Mouse (Mus musculus) mature B cell (primary cell): ENCODE results near the gene Zfp593.

Experiments used
- in situ Hi-C: fragments of 300-500 bp; cut with MboI; formaldehyde crosslinking; loops from 2 replicates; pipeline ENCODE4 v1.14.3; 2019

Zfp593 gene

GRCm38 (mm10) chr4:134234876-134235275 is 10.5 kb downstream of the Zfp593 start:
- in situ Hi-C loops = no loop called here

- in situ Hi-C loops = no loop called here
These were observed 15.0 kb downstream of the Zfp593 start for GRCm38 (mm10) chr4:134230431-134230830.

- in situ Hi-C loops = no loop called here
These were observed 18.2 kb downstream of the Zfp593 start, which contains the start of gene Catsper4 for GRCm38 (mm10) chr4:134227194-134227593. TSS of gene Catsper4 (minus strand) at chr4:134227383.

GRCm38 (mm10) chr4:134222793-134223600 is 22.4 kb downstream of the Zfp593 start:
- in situ Hi-C loops = no loop called here

- in situ Hi-C loops = no loop called here
These were observed 38.8 kb downstream of the Zfp593 start for GRCm38 (mm10) chr4:134206488-134207053.

- in situ Hi-C loops = no loop called here
These were observed 42.0 kb downstream of the Zfp593 start for GRCm38 (mm10) chr4:134203340-134203896.

GRCm38 (mm10) chr4:134202904-134203303 is 42.5 kb downstream of the Zfp593 start, which contains the start of gene Gm7534:
TSS of gene Gm7534 (minus strand) at chr4:134203004.
- in situ Hi-C loops = no loop called here

GRCm38 (mm10) chr4:134199371-134199770 is 46.0 kb downstream of the Zfp593 start:
- in situ Hi-C loops = no loop called here
